In genomic region chr10:110455063-110455837, GRCm38 (mm10) we compare ENCODE assay signal across 8 mouse cellular contexts. TPM values are rescaled to one million over a fixed set of nuclear protein-coding genes. Genes with fewer than 3 reads are reported as not detected.
DNase-seq lines count a peak whose midpoint lies in the region; ATAC-seq and TF ChIP-seq lines count a peak whose summit lies in the region.

No protein-coding gene starts in this region.

- peak; percentile 55; the same call in 1 of the 2 replicates for ATAC-seq in embryonic facial prominence, embryonic 11.5 days (replicated peaks; ENCODE audit: insufficient number of reproducible peaks, low FRiP score, low TSS enrichment, low read depth)
- ATAC-seq in hindbrain, embryonic 14.5 days (ENCODE audit: low FRiP score), result peak; percentile 81
- ATAC-seq in limb, embryonic 12.5 days (ENCODE audit: insufficient number of reproducible peaks, insufficient read depth, low FRiP score, low TSS enrichment, low read depth), result peak; percentile 53; the same call in 1 of the 2 replicates
- ATAC-seq in megakaryocyte-erythroid progenitor cell, adult 5-6 weeks (replicated peaks; ENCODE audit: low FRiP score, low TSS enrichment, poor library complexity, severe bottlenecking), result no peak

- H3K4me2 ChIP-seq in embryonic facial prominence, embryonic 11.5 days (ENCODE audit: low read depth, low read length), result peak overlapping the region; percentile 87
- H3K4me2 ChIP-seq in hindbrain, embryonic 14.5 days (replicated peaks), result peak overlapping the region; percentile 89
- peak overlapping the region; percentile 85 for H3K4me2 ChIP-seq in limb, embryonic 12.5 days

- H3K36me3 ChIP-seq in spleen, adult 2 months (ENCODE audit: control insufficient read depth, insufficient read depth, low read length), result no peaks in the 10 kb centered on the region
- H3K36me3 ChIP-seq in embryonic facial prominence, embryonic 11.5 days (replicated peaks; ENCODE audit: control insufficient read depth, insufficient read depth, low read depth, low read length), result no peaks in the 10 kb centered on the region
- H3K36me3 ChIP-seq in hindbrain, embryonic 14.5 days (replicated peaks; ENCODE audit: control insufficient read depth, insufficient read depth), result no peaks in the 10 kb centered on the region
- H3K36me3 ChIP-seq in limb, embryonic 12.5 days, result no peaks in the 10 kb centered on the region

- peak overlapping the region; percentile 68 for H3K9ac ChIP-seq in embryonic facial prominence, embryonic 11.5 days (replicated peaks; ENCODE audit: low read length)
- peak overlapping the region; percentile 90 for H3K9ac ChIP-seq in hindbrain, embryonic 14.5 days
- H3K9ac ChIP-seq in limb, embryonic 12.5 days (replicated peaks), result peak overlapping the region; percentile 67

- H3K27me3 ChIP-seq in spleen, adult 2 months (ENCODE audit: control insufficient read depth, insufficient read depth, low read length), result peaks cover 8% of the 10 kb centered on the region
- peaks cover 9% of the 10 kb centered on the region for H3K27me3 ChIP-seq in embryonic facial prominence, embryonic 11.5 days (ENCODE audit: control insufficient read depth, insufficient read depth, low read length)
- H3K27me3 ChIP-seq in hindbrain, embryonic 14.5 days (ENCODE audit: control insufficient read depth, insufficient read depth, low read length), result no peaks in the 10 kb centered on the region
- peaks cover 40% of the 10 kb centered on the region for H3K27me3 ChIP-seq in limb, embryonic 12.5 days

- TF ChIP-seq CTCF in spleen, adult 2 months (IDR thresholded peaks at IDR 0.05; ENCODE audit: extremely low read depth, insufficient read depth, insufficient read length, insufficient replicate concordance), result no peak

- H3K4me1 ChIP-seq in spleen, adult 2 months (ENCODE audit: control insufficient read depth, insufficient read depth, insufficient read length), result no peaks in the 10 kb centered on the region
- no peaks in the 10 kb centered on the region for H3K4me1 ChIP-seq in embryonic facial prominence, embryonic 11.5 days (ENCODE audit: control insufficient read depth, insufficient read depth, low read length)
- H3K4me1 ChIP-seq in hindbrain, embryonic 14.5 days (replicated peaks; ENCODE audit: control insufficient read depth, insufficient read depth, low read length), result peaks cover 16% of the 10 kb centered on the region
- H3K4me1 ChIP-seq in limb, embryonic 12.5 days (replicated peaks), result peaks cover 5% of the 10 kb centered on the region; the same call in 1 of the 2 replicates

- WGBS in spleen, adult 2 months, result 3% methylated on average over 39 of the region's 45 CpGs
- under 1% methylated on average over 45 of the region's 45 CpGs for WGBS in embryonic facial prominence, embryonic 11.5 days
- WGBS in hindbrain, embryonic 14.5 days, result under 1% methylated on average over 42 of the region's 45 CpGs
- WGBS in limb, embryonic 12.5 days, result under 1% methylated on average over 44 of the region's 45 CpGs

- H3K9me3 ChIP-seq in embryonic facial prominence, embryonic 11.5 days (replicated peaks; ENCODE audit: control insufficient read depth, low read length), result no peaks in the 10 kb centered on the region
- no peaks in the 10 kb centered on the region for H3K9me3 ChIP-seq in hindbrain, embryonic 14.5 days (ENCODE audit: control insufficient read depth, low read length)
- no peaks in the 10 kb centered on the region for H3K9me3 ChIP-seq in limb, embryonic 12.5 days

- no peak overlapping the region for H3K27ac ChIP-seq in spleen, adult 2 months (ENCODE audit: insufficient read depth, low read length)
- H3K27ac ChIP-seq in embryonic facial prominence, embryonic 11.5 days (replicated peaks; ENCODE audit: low read depth, low read length), result no peak overlapping the region
- H3K27ac ChIP-seq in hindbrain, embryonic 14.5 days, result peak overlapping the region; percentile 97
- H3K27ac ChIP-seq in limb, embryonic 12.5 days, result no peak overlapping the region

- peak overlapping the region; percentile 1; the same call in 1 of the 2 replicates for H3K4me3 ChIP-seq in spleen, adult 2 months (ENCODE audit: extremely low read depth, insufficient read depth, insufficient read length)
- H3K4me3 ChIP-seq in embryonic facial prominence, embryonic 11.5 days (ENCODE audit: low read depth, low read length), result peak overlapping the region; percentile 52
- peak overlapping the region; percentile 86 for H3K4me3 ChIP-seq in hindbrain, embryonic 14.5 days (replicated peaks; ENCODE audit: low read length)
- peak overlapping the region; percentile 59 for H3K4me3 ChIP-seq in limb, embryonic 12.5 days (replicated peaks)

- DNase-seq in spleen, adult 2 months (ENCODE audit: low read depth in 1 of 2, low spot score in 2 of 2), result no peak
- DNase-seq in spleen, postnatal 14 days (ENCODE audit: low spot score in 2 of 2), result no peak
- peak; percentile 34 for DNase-seq in embryonic facial prominence, embryonic 11.5 days (ENCODE audit: low spot score)
- DNase-seq in hindbrain, embryonic 14.5 days (ENCODE audit: low spot score), result peak; percentile 66
- DNase-seq in neural tube, embryonic 10.5 days (ENCODE audit: extremely low spot score, low spot score), result peak; percentile 66
- DNase-seq in thymus, postnatal 4 days, result no peak

- no peak for TF ChIP-seq POLR2A in spleen, adult 2 months (IDR thresholded peaks at IDR 0.05; ENCODE audit: low read depth, low read length)

RNA-seq across cellular contexts. Expression of gene Nav3, which starts 0.8 kb away (rescaled TPM):
- 0.32 and 0.39 TPM in 2 replicates for polyA plus RNA-seq in spleen, adult 2 months (2012; rRNA removed)
- 2.8 and 3.2 TPM in 2 replicates for polyA plus RNA-seq in embryonic facial prominence, embryonic 11.5 days (2014; fragmentation: Nextera tagmentation; extraction: Ambion mirVana)
- 27.7 and 28.1 TPM in 2 replicates for polyA plus RNA-seq in hindbrain, embryonic 14.5 days (2014; fragmentation: Nextera tagmentation; extraction: Ambion mirVana)
- 2.3 and 3.0 TPM in 2 replicates for polyA plus RNA-seq in limb, embryonic 12.5 days (2016; fragmentation: Nextera tagmentation; extraction: Ambion mirVana)
- not detected in 2 replicates for total RNA-seq in megakaryocyte-erythroid progenitor cell, adult 5-6 weeks (2014; fragmentation: Nextera tagmentation)
- not detected in 2 replicates for total RNA-seq in megakaryocyte-erythroid progenitor cell, adult 5-6 weeks (2017)

Comparison
In these comparisons a context has a peak if more than half of its experiments do, and no peak if none do; other contexts are left out.
1. DNase-seq: peak in embryonic facial prominence, embryonic 11.5 days (single experiment), hindbrain, embryonic 14.5 days (single experiment) and neural tube, embryonic 10.5 days (single experiment); none in spleen, adult 2 months (0 of 2), spleen, postnatal 14 days (0 of 2) and thymus, postnatal 4 days (single experiment).
2. H3K4me3 ChIP-seq: peak in every context shown above with its lines; median percentile 86 in hindbrain, embryonic 14.5 days; 59 in limb, embryonic 12.5 days; 52 in embryonic facial prominence, embryonic 11.5 days; 1 in spleen, adult 2 months.
3. Peak in every context shown above with its lines, with median percentiles within 50 percentile points of each other: H3K4me2 ChIP-seq and H3K9ac ChIP-seq.